Mouse (Mus musculus) limb, embryonic 14.5 days (tissue): ENCODE data around the gene Rara. TPM values are rescaled to one million over a fixed set of nuclear protein-coding genes. Genes with fewer than 3 reads are reported as not detected.
A peak's percentile ranks its signal among the peaks of the same experiment; 100 is the strongest.

Experiments
- ATAC-seq: fragments of 200-750 bp; cut with Nextera tagmentation; 2 replicates; pipeline ENCODE4 v1.8.0; 2017; ENCODE audit warnings: low read depth, moderate number of reproducible peaks, moderate TSS enrichment; ENCODE audit not compliant: low FRiP score
- DNase-seq: peaks from one replicate; pipeline ENCODE4 v3.0.0-alpha.2; 2015; ENCODE audit warnings: low spot score
- H3K27ac ChIP-seq: fragments of 300-500 bp; sonication (generic); replicated peaks from 2 replicates; pipeline ENCODE4 v1.5.1; 2014; ENCODE audit warnings: low read depth, mild to moderate bottlenecking, low read length, moderate library complexity, mixed read lengths
- H3K27me3 ChIP-seq: fragments of 300-500 bp; sonication (generic); 2 replicates; pipeline ENCODE4 v1.6.1; 2014; ENCODE audit warnings: low read length, mixed read lengths; ENCODE audit not compliant: control insufficient read depth, insufficient read depth
- H3K36me3 ChIP-seq: fragments of 300-500 bp; sonication (generic); 2 replicates; pipeline ENCODE4 v1.6.1; 2014; ENCODE audit warnings: mild to moderate bottlenecking, low read length, moderate library complexity, mixed read lengths; ENCODE audit not compliant: control insufficient read depth, insufficient read depth
- H3K4me1 ChIP-seq: fragments of 300-500 bp; sonication (generic); 2 replicates; pipeline ENCODE4 v1.6.1; 2014; ENCODE audit warnings: antibody characterized with exemption, low read length, mixed read lengths; ENCODE audit not compliant: control insufficient read depth, insufficient read depth
- H3K4me2 ChIP-seq: fragments of 300-500 bp; sonication (generic); replicated peaks from 2 replicates; pipeline ENCODE4 v1.6.1; 2014; ENCODE audit warnings: low read depth, mild to moderate bottlenecking, low read length, moderate library complexity; ENCODE audit not compliant: severe bottlenecking
- H3K4me3 ChIP-seq: fragments of 300-500 bp; sonication (generic); replicated peaks from 2 replicates; pipeline ENCODE4 v1.5.1; 2014; ENCODE audit warnings: low read length
- H3K9ac ChIP-seq: fragments of 300-500 bp; sonication (generic); 2 replicates; pipeline ENCODE4 v1.6.1; 2014; ENCODE audit warnings: mild to moderate bottlenecking, low read depth, low read length, moderate library complexity; ENCODE audit not compliant: severe bottlenecking
- H3K9me3 ChIP-seq: fragments of 300-500 bp; sonication (generic); 2 replicates; pipeline ENCODE4 v1.6.1; 2016; ENCODE audit warnings: low read length; ENCODE audit not compliant: control insufficient read depth
- POLR2A ChIP-seq: fragments of 200-500 bp; IDR thresholded peaks from 2 replicates; pipeline ENCODE4 v1.8.0; 2012; ENCODE audit warnings: inconsistent platforms, mild to moderate bottlenecking, moderate library complexity, borderline replicate concordance; ENCODE audit not compliant: insufficient read depth, insufficient read length; ENCODE audit errors: extremely low read depth
- WGBS: fragments of 180-500 bp; shearing (Covaris S2); extraction: QIAGEN DNeasy Blood & Tissue Kit; methylation state at CpG from one replicate; pipeline ENCODE4 v1.1.7; 2014; 5-methylcytosine and 5-hydroxymethylcytosine counted together
- polyA plus RNA-seq, 2 experiments: library from polyadenylated mRNA; depleted of rRNA in 1 of 2; stranded (reverse) in 1 of 2; unstranded in 1 of 2; fragments of >200 nt; fragmentation: Nextera tagmentation in 1 of 2; extraction: Ambion mirVana in 1 of 2; gene quantifications; 2 replicates each; pipeline versions ENCODE4 v1.2.1 to v1.2.3; 2012 to 2014

Rara gene
- polyA plus RNA-seq, 2 experiments = 39.8 to 52.4 TPM

DNA sequence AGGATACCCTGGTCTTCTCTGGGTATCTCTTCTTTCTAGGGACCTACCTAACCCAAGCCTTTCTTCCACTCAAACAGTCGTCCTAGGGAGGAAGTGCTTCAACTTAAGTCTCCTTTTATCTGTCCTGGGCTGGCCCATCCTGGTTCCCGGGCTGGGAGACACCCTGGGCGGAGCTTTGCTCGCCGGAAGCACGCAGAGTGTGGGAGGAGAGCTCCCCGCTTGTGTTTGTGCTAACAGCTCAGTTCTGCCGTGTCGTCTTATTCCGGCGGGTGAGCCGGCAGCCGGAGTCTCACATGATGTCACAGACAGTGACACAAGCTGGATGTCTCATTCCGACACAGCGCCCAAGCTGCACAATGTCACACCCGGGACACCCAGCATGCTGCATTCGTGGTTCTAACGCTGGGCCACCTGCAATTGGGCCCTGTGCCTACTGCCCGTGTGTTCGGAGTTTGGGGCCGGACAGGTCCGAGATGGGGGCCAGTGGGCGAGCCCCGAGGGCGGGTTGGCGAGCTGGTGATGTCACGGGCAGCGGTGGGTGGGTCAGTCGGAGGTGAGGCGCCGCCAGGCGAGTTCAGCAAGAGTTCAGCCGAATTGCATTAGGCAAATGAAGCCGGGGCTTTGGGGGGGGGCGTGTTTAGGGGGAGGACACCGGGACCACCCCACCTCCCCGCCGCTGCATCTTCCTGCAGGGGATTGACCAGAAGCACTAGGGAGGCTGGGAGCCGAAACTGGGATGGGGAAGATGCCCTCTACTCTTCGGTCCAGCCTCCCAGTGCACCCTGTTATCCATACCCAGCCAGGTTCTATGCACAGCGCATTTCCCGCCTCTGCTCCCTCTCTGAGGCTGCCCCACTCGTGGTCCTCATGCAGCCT, 32.1 kb downstream of the Rara start:
- Histone ChIP-seq H3K4me1 (peaks cover 62% of the 10 kb centered on the region), H3K27ac (no peak overlapping the region; the same call in 1 of the 2 replicates), H3K9me3 (no peaks in the 10 kb centered on the region), H3K4me2 (peak overlapping the region; percentile 96), H3K9ac (peak overlapping the region; percentile 69), H3K4me3 (peak overlapping the region; percentile 67), H3K27me3 (no peaks in the 10 kb centered on the region), H3K36me3 (peaks cover 18% of the 10 kb centered on the region)
- ATAC-seq (no peak), DNase-seq (peak; percentile 65)
- TF ChIP-seq POLR2A = no peak
- WGBS = 1% methylated on average over 42 of the region's 43 CpGs

DNA sequence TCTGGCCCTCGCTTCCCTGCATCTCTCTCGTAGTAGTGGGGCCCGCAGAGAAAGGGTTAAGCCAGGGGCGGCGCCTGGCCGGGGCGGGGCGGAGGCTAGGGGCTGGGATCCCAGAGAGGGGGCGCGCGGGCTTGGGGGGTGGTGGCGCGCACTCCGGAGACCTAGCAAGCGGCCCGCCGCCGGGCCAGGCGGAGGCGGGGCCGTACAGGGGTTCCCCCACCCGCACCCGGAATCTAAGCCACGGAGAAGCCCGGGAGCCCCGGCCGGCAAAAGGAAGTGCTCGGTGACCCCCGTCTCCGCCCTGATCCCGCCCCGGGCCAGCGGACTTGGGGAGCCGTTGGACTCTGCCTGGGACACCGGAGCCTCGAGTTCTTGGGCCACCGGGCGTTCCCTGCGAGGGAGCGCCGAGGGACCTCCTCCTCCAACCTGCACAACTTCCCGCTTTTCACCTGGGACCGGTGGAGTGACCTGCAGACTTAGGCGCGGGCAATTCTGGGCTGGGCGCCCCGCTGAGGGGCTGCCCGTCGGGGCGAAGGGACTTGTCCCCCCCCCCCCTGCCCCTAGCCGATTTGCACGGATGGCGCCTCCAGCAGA, 32.8 kb downstream of the Rara start:
- Histone ChIP-seq H3K4me3 (peak overlapping the region; percentile 67), H3K36me3 (peaks cover 18% of the 10 kb centered on the region), H3K4me1 (peaks cover 63% of the 10 kb centered on the region), H3K27me3 (no peaks in the 10 kb centered on the region), H3K4me2 (peak overlapping the region; percentile 96), H3K9me3 (no peaks in the 10 kb centered on the region), H3K27ac (no peak overlapping the region; the same call in none of the 2 replicates), H3K9ac (peak overlapping the region; percentile 69)
- TF ChIP-seq POLR2A = no peak
- under 1% methylated on average over 41 of the region's 53 CpGs for WGBS
- DNase-seq (peak; percentile 82), ATAC-seq (peak; percentile 31)

DNA sequence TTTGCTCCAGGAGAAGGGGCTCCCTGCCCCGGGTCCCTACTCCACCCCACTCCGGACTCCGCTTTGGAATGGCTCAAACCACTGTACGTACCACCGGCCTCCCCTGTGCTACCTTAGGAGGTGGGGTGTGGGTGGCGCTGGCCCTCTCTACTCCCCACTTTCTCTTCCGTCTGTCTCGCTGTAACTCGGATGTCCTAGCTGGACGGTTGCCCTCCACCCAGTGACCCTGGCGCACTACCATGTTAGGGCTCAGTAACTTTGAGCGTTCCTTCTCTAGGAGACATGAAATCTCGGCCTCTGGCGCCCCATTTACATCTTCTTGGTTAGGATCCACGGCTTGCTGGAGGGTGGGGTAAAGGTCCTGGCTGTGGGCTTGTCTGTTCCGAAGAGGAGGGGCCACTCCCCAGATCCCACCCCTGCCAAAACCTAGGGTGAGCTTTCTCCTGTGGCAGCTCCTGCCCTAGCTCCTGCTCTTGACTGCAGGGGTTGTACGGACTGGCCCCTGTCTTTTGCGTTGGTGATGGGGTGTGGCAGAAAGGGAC, 33.5 kb downstream of the Rara start:
- H3K4me2 ChIP-seq = peak overlapping the region; percentile 96
- 4% methylated on average over 17 of the region's 18 CpGs for whole genome bisulfite sequencing
- DNase-seq (no peak), ATAC-seq (no peak)
- H3K27ac ChIP-seq = no peak overlapping the region
- peaks cover 19% of the 10 kb centered on the region for H3K36me3 ChIP-seq
- H3K4me1 ChIP-seq = peaks cover 65% of the 10 kb centered on the region
- peak overlapping the region; percentile 67 for H3K4me3 ChIP-seq
- no peaks in the 10 kb centered on the region for H3K9me3 ChIP-seq
- TF ChIP-seq POLR2A = no peak
- H3K9ac ChIP-seq = peak overlapping the region; percentile 69
- H3K27me3 ChIP-seq = no peaks in the 10 kb centered on the region

DNA sequence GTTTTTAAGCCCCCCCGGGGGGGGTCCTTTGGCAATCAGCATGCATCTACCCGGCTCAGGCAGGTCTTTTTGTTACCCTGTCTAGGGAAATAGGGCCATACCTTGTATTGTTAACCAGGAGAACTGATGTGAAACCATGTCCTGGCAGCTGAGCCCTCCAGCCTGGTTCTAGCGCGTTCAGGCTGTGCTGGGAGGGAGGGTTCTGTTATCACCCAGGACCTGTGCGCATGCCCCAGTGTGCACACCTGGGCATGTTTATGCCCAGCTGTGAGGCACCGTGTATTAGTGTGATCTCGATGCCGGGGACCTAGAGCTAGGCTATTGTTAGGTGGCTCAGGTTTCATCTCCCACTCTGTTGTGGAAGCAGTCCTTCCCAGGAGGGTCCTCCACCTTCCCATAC, 34.1 kb downstream of the Rara start:
- peaks cover 72% of the 10 kb centered on the region for H3K4me1 ChIP-seq
- no peak for ATAC-seq
- H3K27me3 ChIP-seq = no peaks in the 10 kb centered on the region
- WGBS = 4% methylated on average over 8 of the region's 8 CpGs
- no peaks in the 10 kb centered on the region for H3K9me3 ChIP-seq
- no peak for DNase-seq
- H3K4me3 ChIP-seq = peak overlapping the region; percentile 67
- peak overlapping the region; percentile 96 for H3K4me2 ChIP-seq
- peaks cover 20% of the 10 kb centered on the region for H3K36me3 ChIP-seq
- H3K9ac ChIP-seq = peak overlapping the region; percentile 69; the same call in 1 of the 2 replicates
- H3K27ac ChIP-seq = no peak overlapping the region
- no peak for TF ChIP-seq POLR2A

DNA sequence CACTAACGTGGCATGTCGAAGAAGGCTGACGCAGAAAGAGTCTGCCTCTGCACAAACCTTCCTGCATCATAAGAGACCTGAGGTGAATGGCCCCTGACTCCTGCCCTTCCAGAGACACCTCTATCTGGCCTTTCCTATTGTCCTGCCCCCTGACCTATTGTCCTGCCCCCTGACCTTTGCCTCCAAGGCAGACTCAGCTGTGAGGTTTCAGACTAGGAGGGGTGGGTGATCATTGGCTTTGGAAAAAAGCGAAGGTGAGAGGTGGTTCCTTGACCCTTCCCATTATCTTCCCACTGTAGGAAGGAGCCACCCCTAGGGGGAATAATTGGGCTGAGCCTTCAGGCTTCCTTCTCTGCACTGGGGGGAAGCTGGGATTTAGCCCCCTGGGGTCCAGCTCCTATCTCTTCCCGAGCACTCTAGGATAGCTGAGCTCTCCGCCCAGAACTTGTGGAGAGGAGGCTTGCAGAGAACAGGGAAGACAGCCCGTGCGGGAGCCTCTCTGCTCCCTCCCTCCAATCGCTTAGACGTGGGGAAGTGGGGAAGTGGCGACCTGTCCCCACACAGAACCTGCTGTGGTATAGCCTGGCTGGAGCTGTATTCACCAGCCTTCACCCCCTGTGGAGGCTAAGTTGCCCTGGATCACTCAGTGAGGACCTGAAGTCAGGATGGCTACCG, 34.9 kb downstream of the Rara start:
- peaks cover 20% of the 10 kb centered on the region for H3K36me3 ChIP-seq
- 13% methylated on average over 12 of the region's 12 CpGs for WGBS
- TF ChIP-seq POLR2A = no peak
- no peaks in the 10 kb centered on the region for H3K27me3 ChIP-seq
- no peaks in the 10 kb centered on the region for H3K9me3 ChIP-seq
- H3K27ac ChIP-seq = peak overlapping the region; percentile 71
- H3K4me1 ChIP-seq = peaks cover 79% of the 10 kb centered on the region
- H3K9ac ChIP-seq = peak overlapping the region; percentile 44; the same call in 1 of the 2 replicates
- H3K4me3 ChIP-seq = peak overlapping the region; percentile 67
- no peak for ATAC-seq
- H3K4me2 ChIP-seq = peak overlapping the region; percentile 96
- no peak for DNase-seq
